Mouse (Mus musculus) stomach, embryonic 15.5 days (tissue): Measurements from ENCODE around the gene Ccl17. TPM values are rescaled to one million over a fixed set of nuclear protein-coding genes. Genes with fewer than 3 reads are reported as not detected.

ENCODE experiments used
- ATAC-seq: fragments of 200-750 bp; cut with Nextera tagmentation; 2 replicates; pipeline ENCODE4 v1.8.0; 2017; ENCODE audit warnings: low read depth, moderate number of reproducible peaks, moderate TSS enrichment; ENCODE audit not compliant: insufficient read depth, low FRiP score
- H3K27ac ChIP-seq: fragments of 300-500 bp; sonication (generic); 2 replicates; pipeline ENCODE4 v1.5.1; 2015; ENCODE audit warnings: mild to moderate bottlenecking, inconsistent platforms
- H3K27me3 ChIP-seq: fragments of 300-500 bp; sonication (generic); replicated peaks from 2 replicates; pipeline ENCODE4 v1.6.1; 2015; ENCODE audit warnings: inconsistent platforms
- H3K36me3 ChIP-seq: fragments of 300-500 bp; sonication (generic); 2 replicates; pipeline ENCODE4 v1.6.1; 2015; ENCODE audit warnings: inconsistent platforms
- H3K4me1 ChIP-seq: fragments of 300-500 bp; sonication (generic); 2 replicates; pipeline ENCODE4 v1.6.1; 2015; ENCODE audit warnings: inconsistent platforms
- H3K4me2 ChIP-seq: fragments of 300-500 bp; sonication (generic); 2 replicates; pipeline ENCODE4 v1.6.1; 2015; ENCODE audit warnings: mild to moderate bottlenecking, inconsistent platforms
- H3K4me3 ChIP-seq: fragments of 300-500 bp; sonication (generic); replicated peaks from 2 replicates; pipeline ENCODE4 v1.5.1; 2015; ENCODE audit warnings: inconsistent platforms
- H3K9ac ChIP-seq: fragments of 300-500 bp; sonication (generic); 2 replicates; pipeline ENCODE4 v1.6.1; 2015; ENCODE audit warnings: inconsistent platforms
- H3K9me3 ChIP-seq: fragments of 300-500 bp; sonication (generic); 2 replicates; pipeline ENCODE4 v1.6.1; 2016; ENCODE audit warnings: inconsistent platforms
- WGBS: fragments of 180-500 bp; shearing (Covaris S2); methylation state at CpG from one replicate; pipeline ENCODE4 v1.1.7; 2015; 5-methylcytosine and 5-hydroxymethylcytosine counted together
- polyA plus RNA-seq: library from polyadenylated mRNA; unstranded; fragments of >200 nt; fragmentation: Nextera tagmentation; extraction: Ambion mirVana; gene quantifications from 2 replicates; pipeline ENCODE4 v1.2.1, GENCODE M21; 2015

Gene Ccl17
- polyA plus RNA-seq, 1 experiment from 2014 or later = not detected

GRCm38 (mm10) chr8:94779534-94780294 lies 30.5 kb upstream of the Ccl17 start:
- H3K4me2 ChIP-seq = no peak overlapping the region
- no peaks in the 10 kb centered on the region for H3K27me3 ChIP-seq
- no peak overlapping the region for H3K4me3 ChIP-seq
- no peak for ATAC-seq
- H3K9me3 ChIP-seq = no peaks in the 10 kb centered on the region
- WGBS = 91% methylated on average over 16 of the region's 16 CpGs
- no peak overlapping the region for H3K9ac ChIP-seq
- H3K36me3 ChIP-seq = no peaks in the 10 kb centered on the region
- no peak overlapping the region for H3K27ac ChIP-seq
- peaks cover 31% of the 10 kb centered on the region for H3K4me1 ChIP-seq

- no peak overlapping the region for H3K27ac ChIP-seq
Observed at GRCm38 (mm10) chr8:94780491-94781154, 29.6 kb upstream of the Ccl17 start.

GRCm38 (mm10) chr8:94781155-94781837 lies 29.0 kb upstream of the Ccl17 start:
- Histone ChIP-seq H3K27me3 (no peaks in the 10 kb centered on the region), H3K4me3 (no peak overlapping the region), H3K9ac (no peak overlapping the region), H3K9me3 (no peaks in the 10 kb centered on the region), H3K27ac (peak overlapping the region; percentile 46; the same call in 1 of the 2 replicates), H3K4me2 (peak overlapping the region; percentile 29), H3K36me3 (no peaks in the 10 kb centered on the region), H3K4me1 (peaks cover 36% of the 10 kb centered on the region)
- no peak for ATAC-seq
- WGBS = 61% methylated on average over 7 of the region's 7 CpGs

More at GRCm38 (mm10) chr8:94780491-94781154, 29.6 kb upstream of the Ccl17 start:
- no peaks in the 10 kb centered on the region for H3K9me3 ChIP-seq
- no peak overlapping the region for H3K4me3 ChIP-seq
- no peaks in the 10 kb centered on the region for H3K36me3 ChIP-seq
- no peak overlapping the region for H3K4me2 ChIP-seq
- H3K4me1 ChIP-seq = peaks cover 36% of the 10 kb centered on the region
- WGBS = 82% methylated on average over 21 of the region's 21 CpGs
- ATAC-seq = no peak
- no peak overlapping the region for H3K9ac ChIP-seq
- no peaks in the 10 kb centered on the region for H3K27me3 ChIP-seq

GRCm38 (mm10) chr8:94781838-94782235 lies 28.4 kb upstream of the Ccl17 start:
- peak; percentile 65 for ATAC-seq
- Histone ChIP-seq H3K4me3 (no peak overlapping the region), H3K27ac (peak overlapping the region; percentile 46; the same call in 1 of the 2 replicates), H3K9me3 (no peaks in the 10 kb centered on the region), H3K36me3 (no peaks in the 10 kb centered on the region), H3K4me2 (peak overlapping the region; percentile 29), H3K4me1 (peaks cover 36% of the 10 kb centered on the region), H3K27me3 (no peaks in the 10 kb centered on the region), H3K9ac (no peak overlapping the region)
- WGBS = 8% methylated on average over 11 of the region's 11 CpGs

- no peak overlapping the region for H3K9ac ChIP-seq
- WGBS = 76% methylated on average over 4 of the region's 4 CpGs
- no peaks in the 10 kb centered on the region for H3K27me3 ChIP-seq
- no peak for ATAC-seq
- H3K27ac ChIP-seq = no peak overlapping the region
- no peak overlapping the region for H3K4me2 ChIP-seq
- H3K36me3 ChIP-seq = no peaks in the 10 kb centered on the region
- peaks cover 29% of the 10 kb centered on the region for H3K4me1 ChIP-seq
- no peak overlapping the region for H3K4me3 ChIP-seq
- H3K9me3 ChIP-seq = no peaks in the 10 kb centered on the region
Observed at GRCm38 (mm10) chr8:94783890-94784289, 26.4 kb upstream of the Ccl17 start.

- peak; percentile 29; the same call in 1 of the 2 replicates for ATAC-seq
Observed at GRCm38 (mm10) chr8:94785247-94785985, 24.8 kb upstream of the Ccl17 start.

GRCm38 (mm10) chr8:94785995-94786595 lies 24.2 kb upstream of the Ccl17 start:
- Histone ChIP-seq H3K4me2 (no peak overlapping the region), H3K27ac (peak overlapping the region; percentile 76; the same call in 1 of the 2 replicates), H3K4me1 (peaks cover 25% of the 10 kb centered on the region), H3K27me3 (no peaks in the 10 kb centered on the region), H3K9me3 (no peaks in the 10 kb centered on the region), H3K36me3 (no peaks in the 10 kb centered on the region), H3K4me3 (no peak overlapping the region), H3K9ac (no peak overlapping the region)
- WGBS = 69% methylated on average over 6 of the region's 6 CpGs
- ATAC-seq = no peak

More at GRCm38 (mm10) chr8:94785247-94785985, 24.8 kb upstream of the Ccl17 start:
- Histone ChIP-seq H3K36me3 (no peaks in the 10 kb centered on the region), H3K9me3 (no peaks in the 10 kb centered on the region), H3K4me2 (no peak overlapping the region), H3K27me3 (no peaks in the 10 kb centered on the region), H3K9ac (no peak overlapping the region), H3K27ac (peak overlapping the region; percentile 76), H3K4me1 (peaks cover 28% of the 10 kb centered on the region), H3K4me3 (no peak overlapping the region)
- 44% methylated on average over 11 of the region's 12 CpGs for WGBS

- Histone ChIP-seq H3K9ac (no peak overlapping the region), H3K36me3 (no peaks in the 10 kb centered on the region), H3K4me1 (peaks cover 16% of the 10 kb centered on the region), H3K27ac (peak overlapping the region; percentile 81), H3K9me3 (no peaks in the 10 kb centered on the region), H3K4me2 (0 out of 2 replicates have a peak overlapping the region, but pooled peaks have one; percentile 8), H3K27me3 (no peaks in the 10 kb centered on the region), H3K4me3 (no peak overlapping the region)
- WGBS = 63% methylated on average over 15 of the region's 15 CpGs
- ATAC-seq = peak; percentile 93
Observed at GRCm38 (mm10) chr8:94787524-94788501, 22.4 kb upstream of the Ccl17 start.

GRCm38 (mm10) chr8:94789256-94789955 lies 20.8 kb upstream of the Ccl17 start:
- H3K9ac ChIP-seq = no peak overlapping the region
- 80% methylated on average over 10 of the region's 10 CpGs for WGBS
- H3K4me1 ChIP-seq = peaks cover 12% of the 10 kb centered on the region
- H3K27ac ChIP-seq = no peak overlapping the region
- H3K4me2 ChIP-seq = no peak overlapping the region
- H3K4me3 ChIP-seq = no peak overlapping the region
- no peaks in the 10 kb centered on the region for H3K27me3 ChIP-seq
- ATAC-seq = no peak
- no peaks in the 10 kb centered on the region for H3K36me3 ChIP-seq
- no peaks in the 10 kb centered on the region for H3K9me3 ChIP-seq

- Histone ChIP-seq H3K4me1 (no peaks in the 10 kb centered on the region), H3K9me3 (no peaks in the 10 kb centered on the region), H3K4me2 (no peak overlapping the region), H3K4me3 (no peak overlapping the region), H3K9ac (no peak overlapping the region), H3K27me3 (no peaks in the 10 kb centered on the region), H3K36me3 (no peaks in the 10 kb centered on the region), H3K27ac (no peak overlapping the region)
- no peak for ATAC-seq
- WGBS = 87% methylated on average over 4 of the region's 4 CpGs
Observed at GRCm38 (mm10) chr8:94794368-94794767, 15.9 kb upstream of the Ccl17 start.
